9 mouse cellular contexts compared by ENCODE assay signal in the genomic region with DNA sequence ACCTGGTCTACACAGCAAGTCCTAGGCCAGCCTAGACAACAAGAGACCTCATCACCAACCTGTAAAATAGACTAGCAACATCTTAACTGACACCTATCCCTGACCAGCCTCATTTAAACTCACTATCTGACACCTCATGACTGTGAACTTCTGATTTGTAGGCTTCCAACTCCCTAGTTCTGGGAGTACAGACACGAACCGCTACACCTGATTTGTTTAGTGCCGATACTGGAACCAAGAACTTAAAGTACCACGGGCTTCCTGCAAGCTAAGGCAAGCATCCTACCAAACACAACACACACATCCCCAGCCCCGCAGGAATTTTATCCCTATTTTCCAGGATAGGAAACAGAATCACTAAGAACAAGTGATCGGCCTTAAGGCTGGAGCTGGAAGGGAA. TPM values are rescaled to one million over a fixed set of nuclear protein-coding genes. Genes with fewer than 3 reads are reported as not detected.
DNase-seq lines count a peak whose midpoint lies in the region; ATAC-seq and TF ChIP-seq lines count a peak whose summit lies in the region.
"Had no signal": no experiment of that assay in that cellular context is flagged by ENCODE, and none has a peak within 500 bp of the region (broad histone marks: within the 10 kb centered on the region; RNA-seq: fewer than 3 reads in every experiment).

No protein-coding gene starts in this region.

- H3K4me2 ChIP-seq in hindbrain, embryonic 11.5 days (replicated peaks; ENCODE audit: low read depth, low read length): peak overlapping the region; percentile 98
- no peak overlapping the region for H3K4me2 ChIP-seq in hindbrain, embryonic 16.5 days (ENCODE audit: low read length)
- peak overlapping the region; percentile 78 for H3K4me2 ChIP-seq in embryonic facial prominence, embryonic 11.5 days (ENCODE audit: low read depth, low read length)
- peak overlapping the region; percentile 94 for H3K4me2 ChIP-seq in liver, embryonic 12.5 days

- intact Hi-C loops in gastrocnemius, postnatal 36 days (cut with DNase I): no loop called here

- ATAC-seq in hindbrain, embryonic 11.5 days (ENCODE audit: low FRiP score): no peak
- ATAC-seq in hindbrain, embryonic 16.5 days: no peak
- ATAC-seq in embryonic facial prominence, embryonic 11.5 days (replicated peaks; ENCODE audit: insufficient number of reproducible peaks, low FRiP score, low TSS enrichment, low read depth): no peak
- ATAC-seq in liver, embryonic 12.5 days: no peak

- no peak overlapping the region for H3K9ac ChIP-seq in hindbrain, embryonic 11.5 days (ENCODE audit: low read depth, low read length)
- H3K9ac ChIP-seq in hindbrain, embryonic 16.5 days (ENCODE audit: low read depth, low read length): no peak overlapping the region
- no peak overlapping the region for H3K9ac ChIP-seq in ES-E14 (ENCODE audit: insufficient read depth, low read depth, low read length, poor library complexity, severe bottlenecking)
- H3K9ac ChIP-seq in embryonic facial prominence, embryonic 11.5 days (replicated peaks; ENCODE audit: low read length): peak overlapping the region; percentile 71; the same call in 1 of the 2 replicates
- peak overlapping the region; percentile 95 for H3K9ac ChIP-seq in liver, embryonic 12.5 days

- no peak overlapping the region for H3K4me3 ChIP-seq in hindbrain, embryonic 11.5 days (ENCODE audit: low read depth, low read length)
- H3K4me3 ChIP-seq in hindbrain, embryonic 16.5 days (ENCODE audit: low read length): no peak overlapping the region
- H3K4me3 ChIP-seq in ES-E14 (ENCODE audit: insufficient read depth in 1 of 2, low read depth in 1 of 2, low read length in 2 of 2, poor library complexity in 1 of 2, severe bottlenecking in 1 of 2): peak overlapping the region; percentile 72 to 87; a peak in 2 of 4 replicates
- peak overlapping the region; percentile 65 for H3K4me3 ChIP-seq in embryonic facial prominence, embryonic 11.5 days (ENCODE audit: low read depth, low read length)
- peak overlapping the region; percentile 87 for H3K4me3 ChIP-seq in liver, embryonic 12.5 days

- 68% methylated on average over 6 of the region's 6 CpGs for WGBS in hindbrain, embryonic 11.5 days
- 82% methylated on average over 6 of the region's 6 CpGs for WGBS in hindbrain, embryonic 16.5 days
- WGBS in embryonic facial prominence, embryonic 11.5 days: 76% methylated on average over 6 of the region's 6 CpGs
- WGBS in liver, embryonic 12.5 days (ENCODE audit: insufficient replicate concordance): 62% methylated on average over 6 of the region's 6 CpGs

- no peak for DNase-seq in hindbrain, embryonic 11.5 days (ENCODE audit: low spot score)
- DNase-seq in ES-E14 (ENCODE audit: low read depth, low spot score): no peak
- no peak for DNase-seq in embryonic facial prominence, embryonic 11.5 days (ENCODE audit: low spot score)
- DNase-seq in gastrocnemius, adult 18-20 months (ENCODE audit: low spot score): no peak
- DNase-seq in layer of hippocampus, postnatal 25 days (ENCODE audit: extremely low spot score in 1 of 2, low spot score in 1 of 2): no peak
- DNase-seq in gastrocnemius, postnatal 36 days: no peak
- DNase-seq: left cerebral cortex, postnatal 4 days had no signal

- H3K9me3 ChIP-seq in hindbrain, embryonic 11.5 days (ENCODE audit: control insufficient read depth, low read length): no peaks in the 10 kb centered on the region
- no peaks in the 10 kb centered on the region for H3K9me3 ChIP-seq in hindbrain, embryonic 16.5 days (ENCODE audit: control insufficient read depth, low read length)
- no peaks in the 10 kb centered on the region for H3K9me3 ChIP-seq in ES-E14 (ENCODE audit: control insufficient read depth, insufficient read depth, low read depth, low read length)
- H3K9me3 ChIP-seq in embryonic facial prominence, embryonic 11.5 days (replicated peaks; ENCODE audit: control insufficient read depth, low read length): no peaks in the 10 kb centered on the region
- no peaks in the 10 kb centered on the region for H3K9me3 ChIP-seq in liver, embryonic 12.5 days (replicated peaks)

- peaks cover 22% of the 10 kb centered on the region for H3K27me3 ChIP-seq in hindbrain, embryonic 11.5 days (ENCODE audit: control insufficient read depth, insufficient read depth, low read length)
- H3K27me3 ChIP-seq in hindbrain, embryonic 16.5 days (replicated peaks; ENCODE audit: control insufficient read depth, insufficient read depth, low read length): peaks cover 19% of the 10 kb centered on the region; the same call in 1 of the 2 replicates
- H3K27me3 ChIP-seq in embryonic facial prominence, embryonic 11.5 days (ENCODE audit: control insufficient read depth, insufficient read depth, low read length): peaks cover 4% of the 10 kb centered on the region; the same call in 1 of the 2 replicates
- 0 out of 2 replicates have a peak, but pooled peaks cover 3% of the 10 kb centered on the region for H3K27me3 ChIP-seq in liver, embryonic 12.5 days (replicated peaks)

- H3K4me1 ChIP-seq in hindbrain, embryonic 11.5 days (replicated peaks; ENCODE audit: control insufficient read depth, insufficient read depth, low read length): peaks cover 6% of the 10 kb centered on the region
- H3K4me1 ChIP-seq in hindbrain, embryonic 16.5 days (ENCODE audit: control insufficient read depth, insufficient read depth, low read depth, low read length): peaks cover 15% of the 10 kb centered on the region
- H3K4me1 ChIP-seq in ES-E14 (ENCODE audit: control insufficient read depth in 2 of 2, insufficient read depth in 2 of 2, low read length in 2 of 2, poor library complexity in 1 of 2): peaks cover 1 to 14% of the 10 kb centered on the region in 2 experiments; a peak in 3 of 4 replicates
- peaks cover 5% of the 10 kb centered on the region for H3K4me1 ChIP-seq in embryonic facial prominence, embryonic 11.5 days (ENCODE audit: control insufficient read depth, insufficient read depth, low read length)
- H3K4me1 ChIP-seq in liver, embryonic 12.5 days: peaks cover 68% of the 10 kb centered on the region

- in situ Hi-C loops in ES-E14 (cut with MboI; ENCODE audit: low sequenced_read_pairs in 2 of 2, unreplicated experiment in 2 of 2): no loop called here

- no peaks in the 10 kb centered on the region for H3K36me3 ChIP-seq in hindbrain, embryonic 11.5 days (ENCODE audit: control insufficient read depth, insufficient read depth, low read length)
- no peaks in the 10 kb centered on the region for H3K36me3 ChIP-seq in hindbrain, embryonic 16.5 days (ENCODE audit: control insufficient read depth, insufficient read depth, low read length)
- no peaks in the 10 kb centered on the region for H3K36me3 ChIP-seq in ES-E14 (ENCODE audit: control insufficient read depth, insufficient read depth, low read length, poor library complexity, severe bottlenecking)
- H3K36me3 ChIP-seq in embryonic facial prominence, embryonic 11.5 days (replicated peaks; ENCODE audit: control insufficient read depth, insufficient read depth, low read depth, low read length): no peaks in the 10 kb centered on the region
- H3K36me3 ChIP-seq in liver, embryonic 12.5 days: peaks cover 3% of the 10 kb centered on the region; the same call in 1 of the 2 replicates

- H3K27ac ChIP-seq in hindbrain, embryonic 11.5 days (ENCODE audit: low read depth, low read length): no peak overlapping the region
- no peak overlapping the region for H3K27ac ChIP-seq in hindbrain, embryonic 16.5 days (ENCODE audit: low read depth, low read length)
- no peak overlapping the region for H3K27ac ChIP-seq in ES-E14 (ENCODE audit: insufficient read depth, low read depth, low read length, poor library complexity, severe bottlenecking)
- H3K27ac ChIP-seq in embryonic facial prominence, embryonic 11.5 days (replicated peaks; ENCODE audit: low read depth, low read length): no peak overlapping the region
- peak overlapping the region; percentile 90 for H3K27ac ChIP-seq in liver, embryonic 12.5 days

TF ChIP-seq in ES-E14, 5 proteins besides CTCF, POLR2A, EP300 and RAD21:
- TF ChIP-seq CHD2 (IDR thresholded peaks at IDR 0.05; ENCODE audit: low read depth, low read length) (no peak), ZC3H11A (IDR thresholded peaks at IDR 0.05; ENCODE audit: borderline replicate concordance, low read depth, low read length) (no peak), MAFK (IDR thresholded peaks at IDR 0.05; ENCODE audit: insufficient read depth, low read depth, low read length) (no peak), ZNF384 (IDR thresholded peaks at IDR 0.05; ENCODE audit: low read depth, low read length) (no peak), HCFC1 (IDR thresholded peaks at IDR 0.05; ENCODE audit: borderline replicate concordance, insufficient read depth, low read length) (no peak)

RNA-seq across cellular contexts. Expression of a gene that starts 1.5 kb away (rescaled TPM):
- polyA plus RNA-seq in hindbrain, embryonic 11.5 days (2014; fragmentation: Nextera tagmentation; extraction: Ambion mirVana): 4.3 and 5.6 TPM in 2 replicates
- 3.0 and 3.9 TPM in 2 replicates for polyA plus RNA-seq in hindbrain, embryonic 16.5 days (2015; fragmentation: Nextera tagmentation; extraction: Ambion mirVana)
- total RNA-seq in ES-E14 (2012; rRNA removed): 15.0 and 16.6 TPM in 2 replicates
- 9.6 and 11.4 TPM in 2 replicates for polyA plus RNA-seq in embryonic facial prominence, embryonic 11.5 days (2014; fragmentation: Nextera tagmentation; extraction: Ambion mirVana)
- polyA plus RNA-seq in liver, embryonic 12.5 days (2016; fragmentation: Nextera tagmentation; extraction: Ambion mirVana): 26.4 and 28.2 TPM in 2 replicates
- total RNA-seq in gastrocnemius, adult 18-20 months (2021): 1 to 10 TPM; 3.9 to 5.6 TPM
- total RNA-seq in layer of hippocampus, postnatal 25 days (2021): 1 to 10 TPM; 2.7 to 3.7 TPM
- 1 to 10 TPM; 4.0 to 6.1 TPM for total RNA-seq in gastrocnemius, postnatal 36 days (2021)

Comparison
In these comparisons a context has a peak if more than half of its experiments do, and no peak if none do; other contexts are left out.
1. H3K4me3 ChIP-seq: peak in ES-E14 (2 of 2), embryonic facial prominence, embryonic 11.5 days (single experiment) and liver, embryonic 12.5 days (single experiment); none in hindbrain, embryonic 11.5 days (single experiment) and hindbrain, embryonic 16.5 days (single experiment).
2. H3K9ac ChIP-seq: peak in embryonic facial prominence, embryonic 11.5 days (single experiment) and liver, embryonic 12.5 days (single experiment); none in hindbrain, embryonic 11.5 days (single experiment), hindbrain, embryonic 16.5 days (single experiment) and ES-E14 (single experiment).